Mouse (Mus musculus) right cerebral cortex, postnatal 25 days (tissue): ENCODE data around the gene Xirp2.
A peak's percentile ranks its signal among the peaks of the same experiment; 100 is the strongest.

Source experiments
- DNase-seq: peaks from one replicate; pipeline ENCODE4 v3.0.0; 2022

The Xirp2 gene

GRCm38 (mm10) chr2:67565480-67566331 is 119.9 kb downstream of the Xirp2 start, which contains the start of gene B3galt1:
Gene B3galt1, plus strand, starts transcription at chr2:67565871.
- DNase-seq = peak; percentile 93

- DNase-seq = peak; percentile 27
Observed at GRCm38 (mm10) chr2:67566566-67566965, 120.8 kb downstream of the Xirp2 start.

- peak; percentile 20 for DNase-seq
Observed at GRCm38 (mm10) chr2:67567141-67567680, 121.4 kb downstream of the Xirp2 start.
